Mouse (Mus musculus): ENCODE results near the gene Cdh12. TPM values are rescaled to one million over a fixed set of nuclear protein-coding genes. Genes with fewer than 3 reads are reported as not detected.
A peak's percentile ranks its signal among the peaks of the same experiment; 100 is the strongest.
"Not testable (repeated sequence)": the region's sequence is repeated elsewhere in the genome, so short reads cannot be mapped to it uniquely, and the experiment has no call there.

Cdh12 gene
- total RNA-seq, 2 experiments from 2014 or later, result not detected

GRCm38 (mm10) chr15:21008969-21009368 is 559.9 kb downstream of the Cdh12 start:
- no peak for ATAC-seq (replicated peaks; ENCODE audit: low FRiP score, poor library complexity, severe bottlenecking)

- ATAC-seq (replicated peaks; ENCODE audit: low FRiP score, poor library complexity, severe bottlenecking), result no peak
Observed at GRCm38 (mm10) chr15:21063683-21064082, 614.6 kb downstream of the Cdh12 start.

- ATAC-seq (replicated peaks; ENCODE audit: low FRiP score, poor library complexity, severe bottlenecking), result no peak
Observed at GRCm38 (mm10) chr15:21069264-21069663, 620.2 kb downstream of the Cdh12 start.

GRCm38 (mm10) chr15:21092824-21093223 is 643.8 kb downstream of the Cdh12 start:
- ATAC-seq (replicated peaks; ENCODE audit: low FRiP score, poor library complexity, severe bottlenecking), result no peak

GRCm38 (mm10) chr15:21109009-21109841 is 660.2 kb downstream of the Cdh12 start:
- ATAC-seq (replicated peaks; ENCODE audit: low FRiP score, poor library complexity, severe bottlenecking), result no peak

GRCm38 (mm10) chr15:21109889-21110500 is 660.9 kb downstream of the Cdh12 start:
- no peak for ATAC-seq (replicated peaks; ENCODE audit: low FRiP score, poor library complexity, severe bottlenecking)

- no peak for ATAC-seq (replicated peaks; ENCODE audit: low FRiP score, poor library complexity, severe bottlenecking)
Observed at GRCm38 (mm10) chr15:21110874-21111603, 662.0 kb downstream of the Cdh12 start.

- ATAC-seq (replicated peaks; ENCODE audit: low FRiP score, poor library complexity, severe bottlenecking), result peak; percentile 82
Observed at GRCm38 (mm10) chr15:21114775-21115174, 665.7 kb downstream of the Cdh12 start.

- ATAC-seq (replicated peaks; ENCODE audit: low FRiP score, poor library complexity, severe bottlenecking), result no peak
Observed at GRCm38 (mm10) chr15:21130660-21131059, 681.6 kb downstream of the Cdh12 start.

GRCm38 (mm10) chr15:21132999-21133398 is 683.9 kb downstream of the Cdh12 start:
- ATAC-seq (replicated peaks; ENCODE audit: low FRiP score, poor library complexity, severe bottlenecking), result no peak

- ATAC-seq (replicated peaks; ENCODE audit: low FRiP score, poor library complexity, severe bottlenecking), result no peak
Observed at GRCm38 (mm10) chr15:21146896-21147295, 697.8 kb downstream of the Cdh12 start.

GRCm38 (mm10) chr15:21153602-21154001 is 704.5 kb downstream of the Cdh12 start:
- no peak for ATAC-seq (replicated peaks; ENCODE audit: low FRiP score, poor library complexity, severe bottlenecking)

GRCm38 (mm10) chr15:21179727-21180126 is 730.7 kb downstream of the Cdh12 start:
- ATAC-seq (replicated peaks; ENCODE audit: low FRiP score, poor library complexity, severe bottlenecking), result no peak

GRCm38 (mm10) chr15:21180191-21180590 is 731.1 kb downstream of the Cdh12 start:
- no peak for ATAC-seq (replicated peaks; ENCODE audit: low FRiP score, poor library complexity, severe bottlenecking)

GRCm38 (mm10) chr15:21185799-21186198 is 736.7 kb downstream of the Cdh12 start:
- ATAC-seq (replicated peaks; ENCODE audit: low FRiP score, poor library complexity, severe bottlenecking), result no peak

- not testable (repeated sequence) for ATAC-seq (replicated peaks; ENCODE audit: low FRiP score, poor library complexity, severe bottlenecking)
Observed at GRCm38 (mm10) chr15:21210089-21210488, 761.0 kb downstream of the Cdh12 start.

GRCm38 (mm10) chr15:21223006-21223405 is 773.9 kb downstream of the Cdh12 start:
- no peak for ATAC-seq (replicated peaks; ENCODE audit: low FRiP score, poor library complexity, severe bottlenecking)

- no peak for ATAC-seq (replicated peaks; ENCODE audit: low FRiP score, poor library complexity, severe bottlenecking)
Observed at GRCm38 (mm10) chr15:21261318-21261717, 812.3 kb downstream of the Cdh12 start.

- no peak for ATAC-seq (replicated peaks; ENCODE audit: low FRiP score, poor library complexity, severe bottlenecking)
Observed at GRCm38 (mm10) chr15:21269856-21270255, 820.8 kb downstream of the Cdh12 start.

- ATAC-seq (replicated peaks; ENCODE audit: low FRiP score, poor library complexity, severe bottlenecking), result no peak
Observed at GRCm38 (mm10) chr15:21297051-21297450, 848.0 kb downstream of the Cdh12 start.

- no peak for ATAC-seq (replicated peaks; ENCODE audit: low FRiP score, poor library complexity, severe bottlenecking)
Observed at GRCm38 (mm10) chr15:21315457-21315856, 866.4 kb downstream of the Cdh12 start.
